Mouse (Mus musculus) embryo, embryonic 11 days (tissue): ENCODE results near the gene Ciao2a.

Source experiments
- DNase-seq: peaks from one replicate; pipeline ENCODE4 v3.0.0-alpha.2; 2015

Ciao2a gene

DNA sequence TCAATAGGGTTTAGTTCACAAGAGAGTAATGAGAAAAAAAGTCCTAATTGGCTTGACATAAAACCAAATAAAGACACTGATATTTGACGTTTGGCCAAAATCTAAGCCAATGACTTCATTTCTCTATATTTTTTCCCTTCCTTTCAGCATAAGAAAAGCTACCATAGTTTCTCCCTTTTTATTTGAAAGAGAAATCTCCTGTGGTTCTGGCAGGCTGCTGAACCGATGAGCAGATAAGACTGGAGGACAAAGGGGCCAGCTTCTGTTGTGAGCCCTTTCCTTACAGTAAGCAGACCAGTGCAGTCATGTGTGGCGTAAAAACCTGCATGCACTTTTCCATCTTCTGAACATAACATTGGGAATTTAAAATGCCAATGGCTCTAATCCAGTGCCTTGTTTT is 5.5 kb upstream of the Ciao2a start:
- DNase-seq, result no peak

DNA sequence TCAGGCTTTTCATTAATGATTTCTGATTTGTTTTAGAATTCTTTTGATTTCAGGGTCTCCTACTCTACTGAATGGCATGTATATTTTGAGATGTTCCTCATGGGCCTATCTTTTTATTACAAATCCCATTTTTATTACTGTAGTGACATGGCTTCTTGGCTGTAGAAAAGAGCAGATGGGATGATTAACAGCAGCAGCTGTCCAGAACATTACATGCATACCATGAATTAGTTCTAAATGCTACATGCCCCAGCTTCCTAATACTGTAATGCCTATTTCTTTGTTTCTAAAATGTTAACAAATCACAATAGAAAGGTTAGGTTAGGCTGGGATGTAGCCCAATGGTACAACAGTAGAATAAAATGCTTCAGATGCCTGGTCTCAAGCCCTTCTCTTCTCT is 5.0 kb upstream of the Ciao2a start:
- DNase-seq, result no peak

- DNase-seq, result no peak
Measured at GRCm38 (mm10) chr9:66123648-66124047, 2.8 kb upstream of the Ciao2a start.

DNA sequence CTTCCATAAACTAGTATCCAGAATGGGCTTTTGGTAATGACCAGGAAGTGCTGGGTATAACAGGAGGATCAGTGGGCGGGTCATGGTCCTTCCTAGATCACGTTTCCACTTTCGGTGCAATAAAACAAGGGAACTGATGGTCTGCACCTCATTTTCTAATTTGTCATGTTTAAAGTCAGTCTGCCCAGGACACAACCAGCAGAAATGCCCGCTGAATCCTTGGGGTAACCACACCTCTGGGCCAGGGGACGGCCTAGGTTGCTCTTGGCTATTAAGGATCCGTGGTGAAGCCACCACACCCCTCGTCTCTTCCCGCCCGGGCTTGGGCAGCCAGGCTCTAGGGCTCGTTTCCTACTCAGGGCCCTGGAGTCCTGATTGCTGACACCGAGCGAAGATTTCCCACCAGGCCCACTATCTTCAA is 2.3 kb upstream of the Ciao2a start:
- peak; percentile 51 for DNase-seq

DNA sequence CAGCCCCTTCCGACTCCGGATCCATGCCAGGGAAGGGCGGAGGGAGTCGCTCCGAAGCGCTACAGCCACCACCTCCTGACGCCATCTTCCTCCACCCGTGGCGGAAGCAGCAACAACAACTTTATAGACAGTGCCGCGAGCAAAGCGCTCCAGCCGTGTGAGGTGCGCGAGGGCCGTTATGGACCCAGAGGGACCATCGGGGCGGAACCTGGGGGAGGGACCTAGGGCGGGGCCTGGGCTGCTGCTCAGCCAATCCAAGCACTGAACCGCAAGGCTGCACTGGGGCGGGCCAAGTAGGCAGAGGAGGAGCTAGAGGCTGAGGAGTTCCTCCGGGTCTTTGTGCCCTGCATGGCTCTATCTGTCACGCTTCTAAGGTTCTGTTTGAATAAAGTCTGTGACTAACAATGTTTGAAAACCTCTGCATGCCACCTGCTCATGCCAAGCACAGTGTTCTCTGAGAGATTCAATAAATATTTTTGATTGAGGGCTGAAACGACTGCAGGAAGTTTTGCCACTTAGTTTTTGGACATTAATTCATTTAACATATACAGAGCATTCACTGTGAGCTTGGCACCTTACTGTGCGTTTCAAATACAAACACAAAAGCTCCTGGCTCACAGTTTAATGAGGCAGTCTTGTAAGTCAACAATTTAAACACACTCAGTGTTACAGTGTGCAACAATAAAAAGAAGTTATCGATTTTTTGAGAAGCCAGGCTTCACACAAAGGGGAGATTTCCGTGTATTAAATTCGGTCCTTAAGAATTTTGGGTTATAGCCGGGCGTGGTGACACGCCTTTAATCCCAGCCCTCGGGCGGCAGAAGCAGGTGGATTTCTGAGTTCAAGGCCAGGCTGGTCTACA is 1.5 kb upstream of the Ciao2a start:
- peak; percentile 98 for DNase-seq

- no peak for DNase-seq
Measured at GRCm38 (mm10) chr9:66125543-66126455, 612 bp upstream of the Ciao2a start.

- no peak for DNase-seq
Measured at GRCm38 (mm10) chr9:66127193-66127546, 759 bp downstream of the Ciao2a start.

DNA sequence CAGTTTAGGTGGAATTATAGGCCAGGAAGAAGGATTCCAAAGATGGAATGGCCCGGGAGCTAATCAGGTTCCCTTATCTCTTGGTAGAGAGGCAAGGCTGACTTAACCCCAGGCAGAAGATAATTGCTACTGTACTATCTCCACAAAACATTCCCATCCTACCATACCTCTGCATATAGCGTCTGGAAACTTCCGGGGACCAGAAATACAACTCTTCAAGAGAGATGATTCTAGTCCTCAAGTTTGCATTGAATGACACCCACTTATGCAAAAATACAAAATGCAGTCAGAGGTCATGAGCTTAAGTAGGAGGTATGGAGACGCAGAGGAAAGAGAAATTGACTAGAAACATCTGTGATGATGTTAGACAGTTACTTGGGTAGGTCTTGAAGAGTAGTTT is 1.5 kb downstream of the Ciao2a start:
- DNase-seq, result no peak

DNA sequence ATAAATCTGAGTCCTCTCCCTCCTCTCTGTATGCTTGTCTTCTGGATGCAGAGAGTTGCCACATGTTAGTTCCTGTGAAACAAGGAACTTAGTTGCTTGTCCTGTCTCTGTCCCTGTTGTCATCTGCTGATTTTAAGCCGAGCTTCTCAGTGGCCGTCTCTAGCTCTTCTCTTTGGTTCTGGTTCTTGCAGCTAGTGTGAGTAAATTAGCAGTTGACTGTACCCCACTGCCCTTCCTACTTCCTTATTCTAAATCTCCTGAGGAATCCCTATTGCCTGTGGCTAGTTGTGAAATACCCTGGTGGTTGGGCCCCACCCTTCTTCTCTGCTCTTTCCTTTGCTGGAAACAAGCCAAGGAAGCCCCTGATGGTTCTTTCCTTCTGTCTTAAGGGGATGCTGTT is 5.1 kb downstream of the Ciao2a start:
- no peak for DNase-seq

DNA sequence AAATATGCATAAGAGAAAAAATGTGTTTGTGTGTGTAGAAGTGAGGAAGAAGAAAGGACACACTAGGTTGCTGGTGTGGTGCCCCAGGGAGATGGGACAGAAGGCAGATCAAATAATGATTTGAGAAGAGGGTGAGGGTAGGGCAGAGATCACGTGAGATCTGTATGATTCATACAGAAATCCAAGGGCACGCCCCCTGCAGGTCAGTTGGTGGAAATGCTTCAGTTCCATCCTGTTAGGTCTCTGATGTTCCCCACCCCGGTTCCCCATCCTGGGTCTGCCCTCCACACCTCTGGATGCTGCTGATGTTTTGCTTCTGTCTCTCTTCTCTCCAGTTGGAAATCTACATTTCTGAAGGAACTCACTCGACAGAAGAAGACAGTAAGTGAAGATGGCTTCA is 9.6 kb downstream of the Ciao2a start:
- DNase-seq, result peak; percentile 43

DNA sequence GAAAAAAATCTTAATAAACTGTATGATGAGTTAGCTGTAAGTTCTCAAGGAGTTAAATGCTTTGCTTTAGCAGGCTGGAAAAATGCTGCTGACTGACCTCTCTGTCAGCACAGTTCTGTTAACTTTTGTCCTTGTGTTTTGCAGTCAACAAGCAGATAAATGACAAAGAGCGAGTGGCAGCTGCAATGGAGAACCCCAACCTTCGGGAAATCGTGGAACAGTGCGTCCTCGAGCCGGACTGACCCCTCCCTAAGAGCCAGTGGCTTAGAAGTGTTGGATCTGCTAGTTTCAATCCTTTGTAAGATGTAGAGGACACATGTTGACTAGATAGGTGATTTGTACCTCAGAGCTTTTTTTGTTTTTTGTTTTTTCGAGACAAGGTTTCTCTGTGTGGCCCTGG is 11.8 kb downstream of the Ciao2a start:
- DNase-seq, result no peak

DNA sequence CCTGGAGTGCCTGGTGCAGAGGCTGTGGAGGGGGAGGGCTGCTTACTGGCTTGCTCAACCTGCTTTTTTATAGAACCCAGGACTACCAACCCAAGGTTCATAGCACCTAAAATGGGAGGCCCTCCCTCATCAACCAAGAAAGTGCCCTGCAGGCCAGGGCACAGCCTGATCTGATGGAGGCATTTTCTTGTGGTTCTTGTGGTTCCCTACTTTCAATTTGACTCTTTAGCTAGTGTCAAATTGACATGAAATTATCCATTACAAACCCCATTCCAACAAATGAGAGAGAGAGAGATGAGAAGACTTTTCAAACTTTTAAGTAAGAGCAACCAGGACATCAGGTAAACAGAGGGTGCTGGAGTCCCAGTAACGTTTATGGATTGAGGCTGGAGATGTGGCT is 15.9 kb downstream of the Ciao2a start:
- DNase-seq, result no peak

GRCm38 (mm10) chr9:66144248-66144647 is 17.8 kb downstream of the Ciao2a start:
- DNase-seq, result peak; percentile 86

DNA sequence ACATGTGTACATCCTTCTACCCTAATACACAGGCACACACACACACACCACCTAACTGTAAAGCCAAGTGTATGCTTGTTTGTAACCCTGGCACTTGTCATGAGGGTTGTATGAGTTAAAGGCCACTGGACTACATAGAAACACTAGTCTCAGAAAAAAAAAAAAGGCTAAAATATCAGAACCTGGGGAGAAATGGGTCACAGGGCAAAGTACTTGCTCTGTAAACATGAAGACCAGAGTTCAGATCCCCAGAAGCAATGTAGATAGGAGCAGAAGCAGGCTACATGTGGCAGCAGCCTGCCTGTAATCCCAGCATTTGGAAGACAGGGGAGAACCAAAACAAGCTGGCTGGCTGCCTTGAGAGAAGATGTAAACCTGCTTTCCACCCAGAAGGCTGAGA is 19.7 kb downstream of the Ciao2a start:
- DNase-seq, result no peak

DNA sequence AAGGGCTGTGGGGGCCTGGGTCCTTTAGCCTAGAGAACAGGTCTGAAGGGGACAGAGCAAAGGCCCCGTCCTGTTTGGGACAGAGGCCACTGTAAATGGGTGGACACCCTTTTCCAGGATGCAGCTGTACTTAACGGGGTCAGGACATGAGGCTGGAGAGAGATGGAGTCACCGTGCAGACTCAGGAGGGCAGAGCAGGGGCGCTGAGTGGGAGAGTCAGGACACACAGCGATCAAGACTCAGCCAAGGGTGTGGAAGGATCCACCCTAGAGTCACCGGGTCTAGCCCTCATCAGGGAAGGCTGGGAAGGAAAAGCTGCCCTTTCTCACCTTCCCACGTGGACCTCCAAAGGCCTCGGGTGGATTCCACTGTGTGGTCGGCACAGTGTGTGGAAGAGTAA is 25.6 kb downstream of the Ciao2a start:
- no peak for DNase-seq

DNA sequence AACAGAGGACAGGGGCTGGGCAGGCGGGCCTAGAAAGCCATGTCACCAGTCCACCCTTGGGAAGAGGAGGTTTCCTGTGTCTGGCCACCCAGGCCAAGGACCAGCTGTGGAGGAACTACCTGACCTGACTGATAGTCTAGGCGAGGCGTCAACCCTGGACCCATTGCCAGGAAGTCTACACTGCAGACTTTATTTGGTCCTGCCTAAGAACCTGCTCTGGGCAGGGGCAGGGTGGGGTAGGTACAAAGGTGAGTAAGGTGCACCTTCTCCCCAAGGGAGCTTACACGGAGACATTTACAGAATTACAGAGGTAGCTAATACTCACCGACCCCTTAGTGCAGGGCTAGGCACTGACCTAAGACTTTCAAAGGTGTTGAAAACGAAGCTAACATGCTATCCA is 27.2 kb downstream of the Ciao2a start:
- no peak for DNase-seq

DNA sequence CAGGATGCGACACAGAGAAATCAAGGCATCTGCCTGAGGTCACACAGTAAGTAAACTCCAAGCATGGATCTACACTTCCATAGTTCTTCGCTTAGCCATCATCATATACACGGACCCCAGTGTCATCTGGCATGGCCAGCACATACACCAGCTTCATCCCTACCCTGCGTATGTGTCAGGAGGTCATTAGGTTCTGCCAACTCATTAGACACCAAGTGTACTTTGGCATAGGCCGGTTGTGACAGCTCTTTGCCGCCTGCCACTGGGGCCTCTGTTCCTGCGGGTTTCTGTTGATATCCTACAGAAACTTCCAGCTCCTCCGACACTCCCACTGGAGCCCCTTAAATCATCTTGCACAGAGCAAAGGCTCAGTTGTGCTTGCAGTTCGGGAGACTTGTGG is 27.6 kb downstream of the Ciao2a start:
- DNase-seq, result no peak

- no peak for DNase-seq
Measured at GRCm38 (mm10) chr9:66155534-66155933, 29.1 kb downstream of the Ciao2a start.

DNA sequence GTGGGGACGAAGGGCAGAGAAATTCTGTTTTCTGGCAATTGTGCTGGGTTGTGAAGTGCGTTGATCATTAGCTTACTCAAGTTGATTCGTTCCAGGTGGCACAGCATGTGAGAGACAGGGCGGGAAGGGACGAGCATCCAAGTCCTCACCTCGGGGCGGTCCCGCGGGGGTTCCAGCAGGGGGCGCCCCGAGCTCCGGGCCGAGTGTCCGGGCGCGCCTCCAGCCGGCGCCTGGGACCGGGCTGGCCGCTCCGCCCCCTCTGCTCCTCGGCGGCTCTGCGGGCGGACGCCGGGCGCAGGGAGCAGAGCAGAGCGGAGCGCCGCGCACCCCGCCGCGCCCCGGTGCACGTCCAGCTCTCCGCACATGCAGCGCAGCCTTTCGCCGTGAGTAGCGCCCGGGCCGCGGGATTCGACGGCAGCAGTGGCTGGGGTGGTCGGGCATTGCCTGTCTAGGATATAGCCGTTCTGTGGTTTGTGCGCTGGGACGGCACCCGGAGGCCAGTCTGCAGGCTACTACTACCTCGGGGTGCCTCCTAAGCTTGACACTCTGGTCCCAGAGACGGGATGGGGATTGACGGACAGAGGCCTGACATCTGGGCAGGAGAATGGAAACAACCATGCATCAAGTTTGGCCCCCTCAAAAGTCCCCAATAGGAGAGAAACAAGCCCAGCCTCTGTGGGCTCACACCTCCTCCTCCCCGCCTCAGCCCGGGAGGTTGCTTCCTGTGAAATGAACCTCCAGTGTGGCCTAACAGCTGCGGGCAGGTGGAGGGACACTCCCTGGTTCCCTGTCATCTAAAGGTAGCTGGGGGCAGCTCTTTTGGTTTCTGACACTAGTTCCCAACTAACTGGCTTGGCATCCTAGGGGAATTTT is 31.8 kb downstream of the Ciao2a start, which contains the start of gene Dapk2:
Gene Dapk2 (plus strand): TSS at position 266 of the 873 bp plus-strand sequence.
- peak; percentile 88 for DNase-seq

GRCm38 (mm10) chr9:66158885-66159430 is 32.5 kb downstream of the Ciao2a start:
- no peak for DNase-seq

GRCm38 (mm10) chr9:66160155-66160554 is 33.7 kb downstream of the Ciao2a start:
- DNase-seq, result no peak

- DNase-seq, result no peak
Measured at GRCm38 (mm10) chr9:66162995-66163394, 36.6 kb downstream of the Ciao2a start.

- no peak for DNase-seq
Measured at GRCm38 (mm10) chr9:66167222-66167621, 40.8 kb downstream of the Ciao2a start.
